ENCODE assay signal across 8 mouse cellular contexts in genomic region chr15:103102068-103102840, GRCm38 (mm10).
A peak's percentile ranks its signal among the peaks of the same experiment; 100 is the strongest.
DNase-seq lines count a peak whose midpoint lies in the region; ATAC-seq lines count a peak whose summit lies in the region.

No protein-coding gene starts in this region.

- H3K36me3 ChIP-seq in hindbrain, embryonic 15.5 days, result no peaks in the 10 kb centered on the region
- H3K36me3 ChIP-seq in liver, embryonic 12.5 days, result no peaks in the 10 kb centered on the region
- H3K36me3 ChIP-seq in stomach, embryonic 16.5 days (ENCODE audit: control insufficient read depth, insufficient read depth, low read length), result no peaks in the 10 kb centered on the region

- under 1% methylated on average over 46 of the region's 46 CpGs for WGBS in hindbrain, embryonic 15.5 days
- WGBS in liver, embryonic 12.5 days (ENCODE audit: insufficient replicate concordance), result 2% methylated on average over 46 of the region's 46 CpGs
- WGBS in stomach, embryonic 16.5 days, result 1% methylated on average over 46 of the region's 46 CpGs

- peak; percentile 19; the same call in 1 of the 2 replicates for ATAC-seq in erythroid progenitor cell, adult 5-6 weeks (replicated peaks; ENCODE audit: low FRiP score, poor library complexity, severe bottlenecking)
- ATAC-seq in hindbrain, embryonic 15.5 days (ENCODE audit: low FRiP score, low read depth), result peak; percentile 82
- no peak; the same call in 1 of the 2 replicates for ATAC-seq in liver, embryonic 12.5 days
- ATAC-seq in stomach, embryonic 16.5 days (ENCODE audit: insufficient read depth, low FRiP score), result peak; percentile 79

- H3K4me2 ChIP-seq in hindbrain, embryonic 15.5 days, result peak overlapping the region; percentile 69
- peak overlapping the region; percentile 59 for H3K4me2 ChIP-seq in liver, embryonic 12.5 days
- peak overlapping the region; percentile 87 for H3K4me2 ChIP-seq in stomach, embryonic 16.5 days (ENCODE audit: low read depth, low read length)

- peak overlapping the region; percentile 48 for H3K4me3 ChIP-seq in hindbrain, embryonic 15.5 days
- H3K4me3 ChIP-seq in liver, embryonic 12.5 days, result peak overlapping the region; percentile 40
- peak overlapping the region; percentile 64 for H3K4me3 ChIP-seq in stomach, embryonic 16.5 days (replicated peaks; ENCODE audit: low read length)

- peak overlapping the region; percentile 49 for H3K9ac ChIP-seq in hindbrain, embryonic 15.5 days
- H3K9ac ChIP-seq in liver, embryonic 12.5 days, result no peak overlapping the region
- H3K9ac ChIP-seq in stomach, embryonic 16.5 days (ENCODE audit: low read length), result peak overlapping the region; percentile 82

- DNase-seq in ovary, postnatal 36 days (ENCODE audit: low spot score), result peak; percentile 42
- DNase-seq in ovary, postnatal 14 days (ENCODE audit: low spot score), result no peak
- no peak for DNase-seq in layer of hippocampus, adult 8-10 months (ENCODE audit: low spot score in 2 of 2)
- DNase-seq in urinary bladder, adult 18-20 months (ENCODE audit: low spot score in 2 of 2), result no peak

- peaks cover 42% of the 10 kb centered on the region for H3K4me1 ChIP-seq in hindbrain, embryonic 15.5 days (replicated peaks)
- H3K4me1 ChIP-seq in liver, embryonic 12.5 days, result no peaks in the 10 kb centered on the region
- 0 out of 2 replicates have a peak, but pooled peaks cover 4% of the 10 kb centered on the region for H3K4me1 ChIP-seq in stomach, embryonic 16.5 days (ENCODE audit: control insufficient read depth, insufficient read depth, low read length)

- H3K27me3 ChIP-seq in hindbrain, embryonic 15.5 days, result peaks cover 9% of the 10 kb centered on the region
- peaks cover 95% of the 10 kb centered on the region for H3K27me3 ChIP-seq in liver, embryonic 12.5 days (replicated peaks)
- H3K27me3 ChIP-seq in stomach, embryonic 16.5 days (ENCODE audit: control insufficient read depth, insufficient read depth, low read length), result no peaks in the 10 kb centered on the region; the same call in none of the 2 replicates

- peak overlapping the region; percentile 74 for H3K27ac ChIP-seq in hindbrain, embryonic 15.5 days (replicated peaks)
- no peak overlapping the region for H3K27ac ChIP-seq in liver, embryonic 12.5 days
- H3K27ac ChIP-seq in stomach, embryonic 16.5 days (ENCODE audit: low read length), result peak overlapping the region; percentile 81

- H3K9me3 ChIP-seq in hindbrain, embryonic 15.5 days, result no peaks in the 10 kb centered on the region
- no peaks in the 10 kb centered on the region for H3K9me3 ChIP-seq in liver, embryonic 12.5 days (replicated peaks)
- no peaks in the 10 kb centered on the region for H3K9me3 ChIP-seq in stomach, embryonic 16.5 days (replicated peaks; ENCODE audit: control insufficient read depth, low read length)
